Mouse (Mus musculus) embryonic facial prominence, embryonic 12.5 days (tissue): ENCODE measurements around the gene Yme1l1. TPM values are rescaled to one million over a fixed set of nuclear protein-coding genes. Genes with fewer than 3 reads are reported as not detected.
A peak's percentile ranks its signal among the peaks of the same experiment; 100 is the strongest.

Experiments used
- ATAC-seq: fragments of 200-750 bp; cut with Nextera tagmentation; 2 replicates; pipeline ENCODE4 v1.8.0; 2017; ENCODE audit not compliant: insufficient number of reproducible peaks, insufficient read depth, low FRiP score, low TSS enrichment
- H3K27ac ChIP-seq: fragments of 300-500 bp; sonication (generic); 2 replicates; pipeline ENCODE4 v1.5.1; 2016; ENCODE audit warnings: mild to moderate bottlenecking
- H3K27me3 ChIP-seq: fragments of 300-500 bp; sonication (generic); 2 replicates; pipeline ENCODE4 v1.6.1; 2016; ENCODE audit warnings: mild to moderate bottlenecking, moderate library complexity
- H3K36me3 ChIP-seq: fragments of 300-500 bp; sonication (generic); 2 replicates; pipeline ENCODE4 v1.6.1; 2016; ENCODE audit warnings: mild to moderate bottlenecking
- H3K4me1 ChIP-seq: fragments of 300-500 bp; sonication (generic); 2 replicates; pipeline ENCODE4 v1.6.1; 2016
- H3K4me2 ChIP-seq: fragments of 300-500 bp; sonication (generic); replicated peaks from 2 replicates; pipeline ENCODE4 v1.6.1; 2016; ENCODE audit warnings: mild to moderate bottlenecking, moderate library complexity
- H3K4me3 ChIP-seq: fragments of 300-500 bp; sonication (generic); 2 replicates; pipeline ENCODE4 v1.5.1; 2016; ENCODE audit warnings: mild to moderate bottlenecking
- H3K9ac ChIP-seq: fragments of 300-500 bp; sonication (generic); 2 replicates; pipeline ENCODE4 v1.6.1; 2016; ENCODE audit warnings: mild to moderate bottlenecking, moderate library complexity
- H3K9me3 ChIP-seq: fragments of 300-500 bp; sonication (generic); 2 replicates; pipeline ENCODE4 v1.6.1; 2016; ENCODE audit warnings: mild to moderate bottlenecking, moderate library complexity
- WGBS: fragments of 180-500 bp; shearing (Covaris S2); methylation state at CpG from one replicate; pipeline ENCODE4 v1.1.7; 2016; 5-methylcytosine and 5-hydroxymethylcytosine counted together
- polyA plus RNA-seq: library from polyadenylated mRNA; unstranded; fragments of >200 nt; fragmentation: Nextera tagmentation; extraction: Ambion mirVana; gene quantifications from 2 replicates; pipeline ENCODE4 v1.2.1, GENCODE M21; 2016

Gene Yme1l1
- polyA plus RNA-seq, 1 experiment from 2014 or later: 92.9 TPM

- 83% methylated on average over 2 of the region's 2 CpGs for WGBS
- Histone ChIP-seq H3K27ac (no peak overlapping the region), H3K4me1 (no peaks in the 10 kb centered on the region), H3K27me3 (no peaks in the 10 kb centered on the region), H3K4me2 (no peak overlapping the region), H3K9ac (no peak overlapping the region), H3K36me3 (no peaks in the 10 kb centered on the region), H3K4me3 (no peak overlapping the region), H3K9me3 (no peaks in the 10 kb centered on the region)
- no peak for ATAC-seq
Measured at GRCm38 (mm10) chr2:23228463-23228862, 72.3 kb downstream of the Yme1l1 start.

- peaks cover 4% of the 10 kb centered on the region; the same call in 1 of the 2 replicates for H3K27me3 ChIP-seq
- peak overlapping the region; percentile 88 for H3K4me2 ChIP-seq
- no peaks in the 10 kb centered on the region for H3K9me3 ChIP-seq
- no peaks in the 10 kb centered on the region for H3K4me1 ChIP-seq
- H3K9ac ChIP-seq: peak overlapping the region; percentile 63
- no peaks in the 10 kb centered on the region for H3K36me3 ChIP-seq
- whole genome bisulfite sequencing: under 1% methylated on average over 26 of the region's 50 CpGs
- no peak for ATAC-seq
- peak overlapping the region; percentile 49 for H3K4me3 ChIP-seq
- H3K27ac ChIP-seq: no peak overlapping the region
Measured at GRCm38 (mm10) chr2:23234065-23234773, 78.0 kb downstream of the Yme1l1 start.

Other genes with a start within 250 kb of the Yme1l1 start
- 42.3 and 44.4 TPM in 2 replicates for gene Abi1, start 116.1 kb upstream of the Yme1l1 start, polyA plus RNA-seq
- gene Acbd5, start 88.2 kb upstream of the Yme1l1 start, polyA plus RNA-seq: 39.3 and 41.9 TPM in 2 replicates
- 9.9 and 10.2 TPM in 2 replicates for gene Mastl, start 345 bp upstream of the Yme1l1 start, polyA plus RNA-seq
- gene 4931423N10Rik, start 51.1 kb downstream of the Yme1l1 start, polyA plus RNA-seq: not detected in 2 replicates
- 0.08 TPM in 1 of 2 replicates, not detected in the other for gene Nxph2, start 164.9 kb downstream of the Yme1l1 start, polyA plus RNA-seq